Mouse (Mus musculus) c-Kit-positive CD71-negative TER-119-negative erythroid progenitor cells, embryonic 14.5 days (primary cell): ENCODE data around the gene Retreg1.

Experiments used
- DNase-seq: peaks from one replicate; pipeline ENCODE4 v3.0.0-alpha.2; 2013; ENCODE audit warnings: low read depth

The Retreg1 gene

GRCm38 (mm10) chr15:25830426-25830825 is 12.6 kb upstream of the Retreg1 start:
- no peak for DNase-seq

- no peak for DNase-seq
Observed at GRCm38 (mm10) chr15:25834282-25834681, 8.7 kb upstream of the Retreg1 start.

GRCm38 (mm10) chr15:25834920-25835674 is 7.9 kb upstream of the Retreg1 start:
- no peak for DNase-seq

GRCm38 (mm10) chr15:25842462-25843085 is 406 bp upstream of the Retreg1 start:
- no peak for DNase-seq

GRCm38 (mm10) chr15:25844013-25844570 is 1.1 kb downstream of the Retreg1 start:
- DNase-seq = no peak

GRCm38 (mm10) chr15:25844771-25845170 is 1.8 kb downstream of the Retreg1 start:
- no peak for DNase-seq

GRCm38 (mm10) chr15:25847576-25848168 is 4.7 kb downstream of the Retreg1 start:
- DNase-seq = no peak

- DNase-seq = no peak
Observed at GRCm38 (mm10) chr15:25850552-25850951, 7.6 kb downstream of the Retreg1 start.

GRCm38 (mm10) chr15:25854270-25854904 is 11.4 kb downstream of the Retreg1 start:
- DNase-seq = no peak

- no peak for DNase-seq
Observed at GRCm38 (mm10) chr15:25858611-25859058, 15.7 kb downstream of the Retreg1 start.

GRCm38 (mm10) chr15:25859469-25859868 is 16.5 kb downstream of the Retreg1 start:
- DNase-seq = no peak

- no peak for DNase-seq
Observed at GRCm38 (mm10) chr15:25861900-25862299, 18.9 kb downstream of the Retreg1 start.

GRCm38 (mm10) chr15:25865605-25866004 is 22.6 kb downstream of the Retreg1 start:
- no peak for DNase-seq

GRCm38 (mm10) chr15:25866106-25866505 is 23.1 kb downstream of the Retreg1 start:
- no peak for DNase-seq

GRCm38 (mm10) chr15:25869129-25869528 is 26.1 kb downstream of the Retreg1 start:
- no peak for DNase-seq

- DNase-seq = no peak
Observed at GRCm38 (mm10) chr15:25871470-25871869, 28.5 kb downstream of the Retreg1 start.

GRCm38 (mm10) chr15:25872118-25872517 is 29.1 kb downstream of the Retreg1 start:
- no peak for DNase-seq

GRCm38 (mm10) chr15:25872657-25873056 is 29.7 kb downstream of the Retreg1 start:
- DNase-seq = no peak

- no peak for DNase-seq
Observed at GRCm38 (mm10) chr15:25873536-25873935, 30.6 kb downstream of the Retreg1 start.

- DNase-seq = no peak
Observed at GRCm38 (mm10) chr15:25876601-25877161, 33.7 kb downstream of the Retreg1 start.

GRCm38 (mm10) chr15:25877798-25878197 is 34.8 kb downstream of the Retreg1 start:
- no peak for DNase-seq

GRCm38 (mm10) chr15:25879229-25879628 is 36.2 kb downstream of the Retreg1 start:
- DNase-seq = no peak
